25 mouse cellular contexts compared by ENCODE assay signal in genomic region chr11:106767516-106767915, GRCm38 (mm10). TPM values are rescaled to one million over a fixed set of nuclear protein-coding genes. Genes with fewer than 3 reads are reported as not detected.
DNase-seq lines count a peak whose midpoint lies in the region; ATAC-seq and TF ChIP-seq lines count a peak whose summit lies in the region.
"Had no signal": no experiment of that assay in that cellular context is flagged by ENCODE, and none has a peak within 500 bp of the region (broad histone marks: within the 10 kb centered on the region; RNA-seq: fewer than 3 reads in every experiment).

No protein-coding gene starts in this region.

- H3K4me3 ChIP-seq in layer of hippocampus, adult 2 months, result no peak overlapping the region
- no peak overlapping the region for H3K4me3 ChIP-seq in forebrain, embryonic 12.5 days (replicated peaks)
- H3K4me3 ChIP-seq: hindbrain, embryonic 15.5 days; liver, embryonic 13.5 days; megakaryocyte, embryonic 14.5 days; midbrain, embryonic 15.5 days had no signal

- no peaks in the 10 kb centered on the region for H3K27me3 ChIP-seq in forebrain, embryonic 12.5 days
- H3K27me3 ChIP-seq: hindbrain, embryonic 15.5 days; liver, embryonic 13.5 days; megakaryocyte, embryonic 14.5 days; midbrain, embryonic 15.5 days had no signal

- H3K27ac ChIP-seq in layer of hippocampus, adult 2 months, result no peak overlapping the region
- H3K27ac ChIP-seq in forebrain, embryonic 12.5 days, result no peak overlapping the region
- H3K27ac ChIP-seq: hindbrain, embryonic 15.5 days; liver, embryonic 13.5 days; midbrain, embryonic 15.5 days had no signal

- 93% methylated on average over 4 of the region's 4 CpGs for WGBS in forebrain, embryonic 12.5 days

- no peak overlapping the region for H3K9ac ChIP-seq in forebrain, embryonic 12.5 days
- H3K9ac ChIP-seq: hindbrain, embryonic 15.5 days; liver, embryonic 13.5 days; midbrain, embryonic 15.5 days had no signal

- no peak overlapping the region for H3K4me2 ChIP-seq in forebrain, embryonic 12.5 days
- H3K4me2 ChIP-seq: hindbrain, embryonic 15.5 days; liver, embryonic 13.5 days; midbrain, embryonic 15.5 days had no signal

- no peaks in the 10 kb centered on the region for H3K9me3 ChIP-seq in forebrain, embryonic 12.5 days
- H3K9me3 ChIP-seq: hindbrain, embryonic 15.5 days; midbrain, embryonic 15.5 days had no signal

- ATAC-seq in CD4-positive, CD25-positive, alpha-beta regulatory T cell, adult 4 months, result no peak
- ATAC-seq in forebrain, embryonic 12.5 days (ENCODE audit: low FRiP score), result no peak
- ATAC-seq: midbrain, embryonic 15.5 days had no signal

- peaks cover 4% of the 10 kb centered on the region; the same call in 1 of the 2 replicates for H3K4me1 ChIP-seq in forebrain, embryonic 12.5 days
- H3K4me1 ChIP-seq: hindbrain, embryonic 15.5 days; midbrain, embryonic 15.5 days had no signal

- TF ChIP-seq CTCF in layer of hippocampus, adult 2 months (conservative IDR thresholded peaks at IDR 0.05), result peak; percentile 43

- H3K36me3 ChIP-seq in forebrain, embryonic 12.5 days (replicated peaks), result peaks cover 62% of the 10 kb centered on the region

- DNase-seq in CD4-positive, CD25-positive, alpha-beta regulatory T cell, adult 2 months (ENCODE audit: low read depth, low spot score), result peak; percentile 46
- no peak for DNase-seq in layer of hippocampus, adult 2 months (ENCODE audit: low spot score in 2 of 2)
- no peak for DNase-seq in layer of hippocampus, adult 9-10 months (ENCODE audit: low spot score)
- DNase-seq in urinary bladder, adult 2 months (ENCODE audit: low spot score), result peak; percentile 3
- no peak for DNase-seq in urinary bladder, postnatal 10 days (ENCODE audit: low spot score)
- DNase-seq in thymus, postnatal 14 days, result no peak
- DNase-seq: adrenal gland, postnatal 14 days; cerebellum, adult 11-12 months; cerebellum, postnatal 25 days; embryo, embryonic 11 days; gastrocnemius, postnatal 10 days; heart, postnatal 36 days; kidney, adult 8-10 months; kidney, postnatal 25 days; layer of hippocampus, adult 9-11 months; liver, embryonic 13.5 days; lung, postnatal 10 days; right cerebral cortex, postnatal 14 days; spleen, adult 18-20 months; thymus, adult 18-20 months had no signal

RNA-seq across cellular contexts. Expression of gene Polg2, which starts 11.8 kb away (rescaled TPM):
- polyA plus RNA-seq in CD4-positive, CD25-positive, alpha-beta regulatory T cell, adult 4 months (2017; shearing (Covaris generic)), result 10 to 100 TPM; 15.0 to 15.3 TPM
- 1 to 10 TPM; 3.1 to 5.0 TPM for total RNA-seq in layer of hippocampus, adult 2 months (2021)
- polyA plus RNA-seq in urinary bladder, adult 2 months (2012; rRNA removed), result 8.6 and 9.4 TPM in 2 replicates
- polyA plus RNA-seq in forebrain, embryonic 12.5 days (2016; fragmentation: Nextera tagmentation; extraction: Ambion mirVana), result 10.3 and 10.4 TPM in 2 replicates

RNA-seq across cellular contexts. Expression of gene Milr1, which starts 16.5 kb away (rescaled TPM):
- 10 to 100 TPM in 1 of 2 experiments, 1 to 10 TPM in 1; 9.7 to 14.3 TPM for polyA plus RNA-seq in CD4-positive, CD25-positive, alpha-beta regulatory T cell, adult 4 months (2017; shearing (Covaris generic))
- total RNA-seq in layer of hippocampus, adult 2 months (2021), result not detected
- 3.2 and 3.4 TPM in 2 replicates for polyA plus RNA-seq in urinary bladder, adult 2 months (2012; rRNA removed)
- 0.91 and 0.95 TPM in 2 replicates for polyA plus RNA-seq in forebrain, embryonic 12.5 days (2016; fragmentation: Nextera tagmentation; extraction: Ambion mirVana)

RNA-seq across cellular contexts. Expression of gene Pecam1, which starts 17.1 kb away (rescaled TPM):
- 100 to 1,000 TPM; 116 to 166 TPM for polyA plus RNA-seq in CD4-positive, CD25-positive, alpha-beta regulatory T cell, adult 4 months (2017; shearing (Covaris generic))
- 10 to 100 TPM; 15.9 to 20.4 TPM for total RNA-seq in layer of hippocampus, adult 2 months (2021)
- 47.7 and 66.2 TPM in 2 replicates for polyA plus RNA-seq in urinary bladder, adult 2 months (2012; rRNA removed)
- 14.8 and 15.5 TPM in 2 replicates for polyA plus RNA-seq in forebrain, embryonic 12.5 days (2016; fragmentation: Nextera tagmentation; extraction: Ambion mirVana)

RNA-seq across cellular contexts. Expression of gene Ddx5, which starts 21.5 kb away (rescaled TPM):
- polyA plus RNA-seq in CD4-positive, CD25-positive, alpha-beta regulatory T cell, adult 4 months (2017; shearing (Covaris generic)), result 100 to 1,000 TPM; 471 to 562 TPM
- 100 to 1,000 TPM; 779 to 834 TPM for total RNA-seq in layer of hippocampus, adult 2 months (2021)
- polyA plus RNA-seq in urinary bladder, adult 2 months (2012; rRNA removed), result 624 and 672 TPM in 2 replicates
- 507 and 536 TPM in 2 replicates for polyA plus RNA-seq in forebrain, embryonic 12.5 days (2016; fragmentation: Nextera tagmentation; extraction: Ambion mirVana)

RNA-seq across cellular contexts. Expression of gene Cep95, which starts 21.5 kb away (rescaled TPM):
- polyA plus RNA-seq in CD4-positive, CD25-positive, alpha-beta regulatory T cell, adult 4 months (2017; shearing (Covaris generic)), result 10 to 100 TPM; 36.7 to 48.9 TPM
- 10 to 100 TPM; 13.6 to 18.8 TPM for total RNA-seq in layer of hippocampus, adult 2 months (2021)
- polyA plus RNA-seq in urinary bladder, adult 2 months (2012; rRNA removed), result 14.0 and 15.4 TPM in 2 replicates
- 25.4 and 27.0 TPM in 2 replicates for polyA plus RNA-seq in forebrain, embryonic 12.5 days (2016; fragmentation: Nextera tagmentation; extraction: Ambion mirVana)

Comparison
In these comparisons a context has a peak if more than half of its experiments do, and no peak if none do; other contexts are left out.
1. DNase-seq: peak in CD4-positive, CD25-positive, alpha-beta regulatory T cell, adult 2 months (single experiment) and urinary bladder, adult 2 months (single experiment); none in layer of hippocampus, adult 2 months (0 of 2), layer of hippocampus, adult 9-10 months (single experiment), urinary bladder, postnatal 10 days (single experiment) and thymus, postnatal 14 days (single experiment).